Mouse (Mus musculus) myocyte (in vitro differentiated cells): ENCODE results near the gene Mrtfb. TPM values are rescaled to one million over a fixed set of nuclear protein-coding genes. Genes with fewer than 3 reads are reported as not detected.

Experiments used
- H3K27me3 ChIP-seq: one replicate; pipeline ENCODE4 v1.6.1; 2011; ENCODE audit not compliant: control insufficient read depth, insufficient read depth, insufficient read length
- H3K36me3 ChIP-seq: one replicate; pipeline ENCODE4 v1.6.1; 2011; ENCODE audit not compliant: control insufficient read depth, insufficient read depth
- H3K4me2 ChIP-seq: one replicate; pipeline ENCODE4 v1.6.1; 2011; ENCODE audit warnings: low read depth, control low read depth
- H3K4me3 ChIP-seq: one replicate; pipeline ENCODE4 v1.5.1; 2011; ENCODE audit warnings: mild to moderate bottlenecking, control low read depth, moderate library complexity
- H3K79me2 ChIP-seq: one replicate; pipeline ENCODE4 v1.6.1; 2011; ENCODE audit not compliant: control insufficient read depth, insufficient read depth
- H3ac ChIP-seq: one replicate; pipeline ENCODE4 v1.6.1; 2011; ENCODE audit not compliant: control insufficient read depth, insufficient read length
- CEBPB ChIP-seq: IDR thresholded peaks from 2 replicates; pipeline ENCODE4 v1.6.1; 2011; ENCODE audit warnings: mild to moderate bottlenecking, moderate library complexity; ENCODE audit not compliant: poor library complexity, insufficient read depth, severe bottlenecking
- E2F4 ChIP-seq: IDR thresholded peaks from one replicate; pipeline ENCODE4 v1.6.1; 2011; ENCODE audit warnings: mild to moderate bottlenecking, control low read depth, moderate library complexity; ENCODE audit not compliant: insufficient read depth
- MAX ChIP-seq: IDR thresholded peaks from one replicate; pipeline ENCODE4 v1.6.1; 2011; ENCODE audit warnings: low read depth, mild to moderate bottlenecking, control low read depth
- MYOD1 ChIP-seq, 3 experiments: IDR thresholded peaks; one replicate each; pipeline ENCODE4 v1.6.1; 2011; ENCODE audit warnings: control low read depth in 2 of 3, low read depth in 2 of 3, mild to moderate bottlenecking in 2 of 3, moderate library complexity in 1 of 3; ENCODE audit not compliant: insufficient read length in 2 of 3, control insufficient read depth in 1 of 3
- MYOG ChIP-seq, 3 experiments: IDR thresholded peaks; one replicate each; pipeline ENCODE4 v1.6.1; 2011; ENCODE audit warnings: control low read depth in 2 of 3, low read depth in 2 of 3, mild to moderate bottlenecking in 2 of 3; ENCODE audit not compliant: insufficient read length in 2 of 3, control insufficient read depth in 1 of 3, insufficient read depth in 1 of 3
- POLR2A ChIP-seq: IDR thresholded peaks from one replicate; pipeline ENCODE4 v1.6.1; 2011; ENCODE audit warnings: low read depth, mild to moderate bottlenecking, control low read depth, moderate library complexity; ENCODE audit not compliant: insufficient read length
- POLR2AphosphoS2 ChIP-seq: IDR thresholded peaks from one replicate; pipeline ENCODE4 v1.6.1; 2011; ENCODE audit warnings: low read depth, control low read depth; ENCODE audit not compliant: insufficient read length
- REST ChIP-seq: IDR thresholded peaks from one replicate; pipeline ENCODE4 v1.6.1; 2011; ENCODE audit warnings: mild to moderate bottlenecking, control low read depth, moderate library complexity; ENCODE audit not compliant: insufficient read depth, insufficient read length
- SRF ChIP-seq: IDR thresholded peaks from one replicate; pipeline ENCODE4 v1.6.1; 2011; ENCODE audit warnings: low read depth; ENCODE audit not compliant: control insufficient read depth, insufficient read length
- TCF12 ChIP-seq: IDR thresholded peaks from one replicate; pipeline ENCODE4 v1.6.1; 2011; ENCODE audit warnings: mild to moderate bottlenecking, control low read depth; ENCODE audit not compliant: poor library complexity, insufficient read depth, severe bottlenecking
- TCF3 ChIP-seq: IDR thresholded peaks from one replicate; pipeline ENCODE4 v1.6.1; 2011; ENCODE audit warnings: low read depth, control low read depth; ENCODE audit not compliant: insufficient read length
- USF1 ChIP-seq: IDR thresholded peaks from one replicate; pipeline ENCODE4 v1.6.1; 2011; ENCODE audit warnings: low read depth, mild to moderate bottlenecking, control low read depth, moderate library complexity
- polyA plus RNA-seq: library from polyadenylated mRNA; unstranded; fragments of >200 nt; fragmentation: generic; extraction: Trizol; gene quantifications from one replicate; pipeline ENCODE4 v1.2.1, GENCODE M21; 2012; ENCODE audit warnings: missing spikeins

Gene Mrtfb
- polyA plus RNA-seq, 1 experiment = 5.2 TPM

DNA sequence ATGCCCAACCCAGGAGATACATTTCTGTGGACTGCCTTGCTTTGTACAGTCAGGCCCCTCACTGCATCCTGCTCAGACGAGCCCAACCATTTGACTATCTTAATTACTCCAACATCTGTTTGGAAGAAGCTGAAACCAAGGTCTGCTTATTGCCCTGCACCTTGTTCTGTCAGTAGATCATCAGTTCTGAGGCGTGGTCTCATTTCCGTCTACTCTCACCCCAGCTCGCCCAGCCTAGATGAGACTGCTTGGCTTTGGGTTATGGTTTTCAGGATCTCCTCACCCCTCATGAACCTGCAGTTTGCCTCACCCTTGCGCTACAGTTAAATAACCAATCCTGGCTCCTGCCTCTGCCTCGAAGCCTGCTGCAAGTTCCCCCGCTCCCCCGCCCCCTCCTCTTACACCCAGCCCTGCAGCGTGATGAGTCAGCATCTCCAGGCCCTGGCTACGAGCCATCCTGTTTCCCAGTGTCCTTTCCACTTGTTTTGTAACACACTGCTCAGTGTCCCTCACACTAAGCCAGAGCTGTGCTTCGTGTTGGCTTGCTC, 115.5 kb downstream of the Mrtfb start:
- H3K79me2 ChIP-seq = no peaks in the 10 kb centered on the region
- H3K4me3 ChIP-seq = no peak overlapping the region
- TF ChIP-seq MYOD1 (IDR thresholded peaks at IDR 0.05; ENCODE audit: control insufficient read depth in 1 of 3, insufficient read length in 2 of 3, low read depth in 2 of 3) (peak in 1 of 3 experiments; percentile 34), TCF12 (no peak), MYOG (IDR thresholded peaks at IDR 0.05; ENCODE audit: control insufficient read depth in 1 of 3, insufficient read depth in 1 of 3, insufficient read length in 2 of 3, low read depth in 2 of 3) (peak in 1 of 3 experiments; percentile 26)
- H3K36me3 ChIP-seq = no peaks in the 10 kb centered on the region
- H3ac ChIP-seq = no peak overlapping the region
- no peak overlapping the region for H3K4me2 ChIP-seq
- no peaks in the 10 kb centered on the region for H3K27me3 ChIP-seq

DNA sequence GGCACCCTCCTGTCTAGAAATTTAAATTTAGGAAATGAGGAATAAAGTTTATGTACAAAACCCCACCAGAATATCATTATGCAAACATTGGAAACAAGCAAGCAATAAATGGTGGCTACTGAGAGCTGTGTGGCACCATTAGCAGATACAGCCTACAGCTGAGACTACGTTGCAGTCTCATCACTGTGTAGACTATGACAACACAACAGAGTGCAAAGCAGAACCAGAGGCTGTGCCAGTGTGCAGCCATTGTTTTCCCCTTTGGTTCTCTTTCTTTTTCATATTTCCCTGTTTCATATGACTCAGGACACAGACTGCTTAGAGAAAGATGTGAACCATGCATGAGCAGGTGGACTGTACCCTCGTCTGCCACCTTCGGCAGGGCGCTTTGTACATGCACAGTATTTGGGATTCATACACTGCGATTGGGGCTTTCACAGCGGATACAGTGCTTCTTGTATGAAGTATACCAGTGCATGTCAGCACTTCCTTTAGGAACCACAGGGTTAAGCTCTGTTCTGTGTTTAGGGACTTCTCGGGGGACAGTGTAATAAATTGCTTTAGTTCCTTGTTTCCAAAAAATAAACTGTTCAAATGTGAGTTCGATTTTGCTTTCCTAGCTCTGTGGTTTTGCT, 116.7 kb downstream of the Mrtfb start:
- H3K27me3 ChIP-seq = no peaks in the 10 kb centered on the region

DNA sequence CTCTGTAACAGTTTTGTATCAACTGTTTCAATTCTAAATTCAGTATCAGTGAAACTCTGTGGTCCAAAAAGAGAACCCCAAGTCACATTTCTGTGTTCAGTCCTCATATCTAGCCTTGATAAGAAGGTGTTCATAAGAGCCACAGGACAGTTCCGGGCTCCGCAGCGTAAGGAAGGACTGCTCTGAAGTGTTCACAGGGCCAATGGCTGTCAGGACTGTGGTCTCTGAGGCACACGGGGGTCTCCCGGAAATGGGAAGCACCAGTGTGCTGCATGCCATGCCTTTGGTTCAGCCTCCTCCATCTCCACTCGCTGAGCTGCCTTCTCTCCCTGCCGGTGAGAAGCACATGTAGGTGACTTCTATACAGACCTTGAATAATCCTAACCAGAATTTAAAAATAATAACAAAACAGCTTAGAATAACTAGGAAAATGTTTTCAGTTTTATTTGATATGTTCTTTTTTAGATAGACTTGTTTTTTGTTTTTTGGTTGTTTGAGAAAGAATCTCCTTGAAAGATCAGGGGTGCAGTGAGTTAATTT, 120.7 kb downstream of the Mrtfb start:
- Histone ChIP-seq H3K4me2 (no peak overlapping the region), H3K27me3 (no peaks in the 10 kb centered on the region), H3K4me3 (no peak overlapping the region), H3K36me3 (no peaks in the 10 kb centered on the region), H3ac (no peak overlapping the region), H3K79me2 (no peaks in the 10 kb centered on the region)
- no peak for TF ChIP-seq TCF3
- no peak for TF ChIP-seq SRF
- TF ChIP-seq TCF12 = no peak
- TF ChIP-seq USF1 = no peak

More for the DNA sequence above, 116.7 kb downstream of the Mrtfb start:
- no peaks in the 10 kb centered on the region for H3K79me2 ChIP-seq
- H3K4me2 ChIP-seq = no peak overlapping the region
- TF ChIP-seq TCF3 (no peak), MYOD1 (IDR thresholded peaks at IDR 0.05; ENCODE audit: control insufficient read depth in 1 of 3, insufficient read length in 2 of 3, low read depth in 2 of 3) (no peak), E2F4 (no peak)
- no peaks in the 10 kb centered on the region for H3K36me3 ChIP-seq
- H3K4me3 ChIP-seq = no peak overlapping the region
- H3ac ChIP-seq = no peak overlapping the region

DNA sequence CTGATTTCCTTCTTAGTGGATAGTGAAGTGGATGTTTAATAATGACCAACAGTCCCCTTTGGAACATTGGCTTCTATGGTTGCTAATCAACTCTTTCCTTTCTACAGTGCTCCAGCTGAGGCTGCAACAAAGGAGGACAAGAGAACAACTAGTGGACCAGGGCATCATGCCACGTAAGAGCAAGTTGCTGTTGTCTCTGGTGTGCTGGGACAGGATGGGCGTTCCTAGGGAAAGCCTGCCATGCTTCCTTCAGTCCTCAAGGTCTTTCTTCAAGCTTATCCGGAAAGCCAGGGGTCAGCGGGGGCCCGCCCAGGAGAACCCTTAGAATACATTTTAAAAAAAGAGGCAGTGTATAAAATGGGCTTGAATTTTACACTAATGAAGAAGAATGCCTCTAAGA, 121.9 kb downstream of the Mrtfb start:
- no peak for TF ChIP-seq POLR2A
- no peak for TF ChIP-seq CEBPB
- no peak for TF ChIP-seq REST
- no peak for TF ChIP-seq MYOG (IDR thresholded peaks at IDR 0.05; ENCODE audit: control insufficient read depth in 1 of 3, insufficient read depth in 1 of 3, insufficient read length in 2 of 3, low read depth in 2 of 3)
- no peak for TF ChIP-seq TCF12
- no peak for TF ChIP-seq MYOD1 (IDR thresholded peaks at IDR 0.05; ENCODE audit: control insufficient read depth in 1 of 3, insufficient read length in 2 of 3, low read depth in 2 of 3)
- no peak for TF ChIP-seq TCF3
- no peak for TF ChIP-seq USF1
- no peak for TF ChIP-seq MAX
- Histone ChIP-seq H3K4me3 (no peak overlapping the region), H3ac (no peak overlapping the region)

DNA sequence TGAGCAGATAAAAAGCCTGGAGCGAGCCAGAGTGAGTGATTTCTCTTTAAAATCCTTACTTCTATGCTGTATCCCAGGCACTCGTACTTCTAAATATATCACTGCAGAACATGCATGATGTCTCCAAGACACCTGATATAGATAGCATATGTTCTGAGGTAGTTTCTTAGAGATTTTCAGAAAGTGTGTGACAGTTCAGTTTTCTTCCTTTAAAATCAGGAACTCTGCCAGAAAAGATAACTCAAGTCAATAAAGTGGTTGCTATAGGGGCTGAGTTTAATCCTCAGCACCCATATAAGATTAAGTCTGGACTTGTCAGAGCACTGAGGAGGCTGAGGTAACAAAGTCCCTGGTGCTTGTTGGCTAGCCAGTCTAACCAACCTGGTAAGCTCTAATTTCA, 123.6 kb downstream of the Mrtfb start:
- no peaks in the 10 kb centered on the region for H3K79me2 ChIP-seq
- no peak overlapping the region for H3K4me2 ChIP-seq
- peaks cover 7% of the 10 kb centered on the region for H3K36me3 ChIP-seq
- H3K27me3 ChIP-seq = no peaks in the 10 kb centered on the region
- H3ac ChIP-seq = no peak overlapping the region
- TF ChIP-seq MAX (no peak), E2F4 (no peak), SRF (no peak), CEBPB (no peak), REST (no peak), POLR2AphosphoS2 (no peak), USF1 (no peak), TCF3 (no peak), MYOD1 (IDR thresholded peaks at IDR 0.05; ENCODE audit: control insufficient read depth in 1 of 3, insufficient read length in 2 of 3, low read depth in 2 of 3) (no peak), TCF12 (no peak)
- H3K4me3 ChIP-seq = no peak overlapping the region

More for the DNA sequence above, 121.9 kb downstream of the Mrtfb start:
- Histone ChIP-seq H3K79me2 (no peaks in the 10 kb centered on the region), H3K36me3 (no peaks in the 10 kb centered on the region), H3K27me3 (no peaks in the 10 kb centered on the region), H3K4me2 (no peak overlapping the region)
